Mouse (Mus musculus) c-Kit-negative CD71-positive TER-119-positive erythroid progenitor cells, embryonic 14.5 days (primary cell): ENCODE results near the gene Slc44a3.
"Not testable (repeated sequence)": the region's sequence is repeated elsewhere in the genome, so short reads cannot be mapped to it uniquely, and the experiment has no call there.

Experiments used
- DNase-seq: peaks from one replicate; pipeline ENCODE4 v3.0.0-alpha.2; 2013; ENCODE audit warnings: low read depth, low spot score

Gene Slc44a3

DNA sequence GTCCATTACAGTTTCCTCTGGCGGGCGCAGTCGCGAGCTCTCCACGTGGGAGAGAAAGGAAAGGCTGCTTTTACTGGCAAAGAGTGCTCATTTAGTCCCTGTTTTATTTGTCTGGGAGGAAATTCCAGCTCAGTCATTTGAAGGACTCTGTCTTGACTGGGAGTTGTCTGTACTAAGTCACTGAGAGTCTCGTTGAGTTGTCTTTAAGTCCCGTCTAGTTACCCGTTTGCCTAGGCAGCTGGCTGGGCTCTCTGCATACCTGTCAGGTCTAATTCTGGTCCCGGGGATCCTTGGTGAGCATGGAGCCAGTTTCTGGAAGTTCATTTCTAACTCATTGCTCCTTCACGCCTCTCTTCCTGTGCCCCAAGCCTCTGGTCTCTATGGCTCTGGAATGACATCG is 20.5 kb upstream of the Slc44a3 start:
- no peak for DNase-seq

GRCm38 (mm10) chr3:121550370-121550769 is 18.2 kb upstream of the Slc44a3 start:
- DNase-seq, result no peak

DNA sequence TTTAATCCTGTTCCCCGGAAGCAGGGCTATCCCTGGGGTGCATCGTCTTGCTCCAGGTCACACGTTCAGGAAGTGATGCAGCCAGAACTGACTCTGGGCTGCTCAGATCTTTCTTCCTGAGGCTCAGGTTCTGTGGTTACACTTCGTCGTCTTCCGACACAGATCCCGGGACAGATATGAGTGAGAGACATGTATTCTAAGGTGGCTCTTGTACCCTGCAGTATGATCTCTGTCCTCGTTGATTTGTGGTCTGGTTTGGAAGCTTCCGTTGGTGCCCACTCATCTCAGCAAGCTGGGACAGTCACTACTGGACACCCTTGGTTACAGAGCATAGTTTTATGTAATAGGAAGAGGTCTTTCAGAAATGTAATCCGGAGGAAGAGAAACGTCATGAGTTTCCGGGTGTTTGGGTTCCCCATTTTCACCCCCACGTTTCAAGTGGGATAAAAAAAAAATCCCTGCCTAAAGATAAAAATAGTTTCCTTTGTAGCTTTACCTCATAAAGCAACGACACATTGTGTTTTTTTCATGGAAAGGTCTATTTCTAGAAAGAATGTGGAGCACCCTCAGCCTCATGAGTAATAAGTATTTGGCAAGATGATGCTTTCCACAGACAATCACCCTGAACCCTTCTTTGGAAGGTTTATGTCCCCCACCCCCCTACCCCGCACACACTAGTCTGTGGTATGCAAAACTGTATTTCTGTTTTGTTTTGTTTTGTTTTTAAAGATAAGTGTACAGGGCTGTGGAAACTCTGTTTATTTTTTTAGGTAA is 15.8 kb upstream of the Slc44a3 start:
- DNase-seq, result no peak

DNA sequence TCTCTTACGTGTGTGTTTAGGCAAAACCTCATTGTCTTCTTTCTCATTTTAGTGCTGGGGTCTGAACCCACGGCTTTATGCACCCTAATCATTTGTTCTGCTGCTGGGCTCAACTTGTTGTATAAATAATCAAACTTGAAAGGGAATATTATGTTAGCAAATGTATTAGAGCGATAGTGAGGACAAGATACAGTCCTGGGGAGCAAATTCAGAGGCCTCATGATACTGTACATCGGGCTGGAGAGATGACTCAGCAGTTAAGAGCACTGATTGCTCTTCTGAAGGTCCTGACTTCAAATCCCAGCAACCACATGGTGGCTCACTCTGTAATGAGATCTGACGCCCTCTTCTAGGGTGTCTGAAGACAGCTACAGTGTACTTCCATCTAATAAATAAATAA is 8.4 kb upstream of the Slc44a3 start:
- no peak for DNase-seq

GRCm38 (mm10) chr3:121539871-121540431 is 7.7 kb upstream of the Slc44a3 start:
- no peak for DNase-seq

GRCm38 (mm10) chr3:121538847-121539246 is 6.6 kb upstream of the Slc44a3 start:
- DNase-seq, result not testable (repeated sequence)

DNA sequence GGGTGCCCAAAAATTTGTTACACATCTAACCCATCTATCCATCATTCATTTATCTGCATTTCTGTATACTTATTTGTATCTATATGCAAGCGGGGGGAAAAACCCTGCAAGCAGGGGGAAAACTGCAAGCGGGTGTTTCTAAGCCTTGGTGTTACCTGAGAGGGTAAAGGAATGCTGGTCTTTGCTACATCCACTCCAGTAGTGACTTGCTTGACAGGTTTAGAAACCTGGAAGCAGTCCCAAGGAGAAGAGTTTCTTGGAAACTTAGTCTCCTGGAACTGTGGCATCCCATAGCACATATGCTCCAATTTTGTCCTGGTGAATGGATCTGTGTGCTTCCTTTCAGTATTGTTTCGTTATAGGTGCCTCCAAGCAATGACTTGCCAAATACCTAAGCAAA is 5.8 kb upstream of the Slc44a3 start:
- no peak for DNase-seq

GRCm38 (mm10) chr3:121536803-121537202 is 4.6 kb upstream of the Slc44a3 start:
- DNase-seq, result no peak

- no peak for DNase-seq
Observed at GRCm38 (mm10) chr3:121535813-121536504, 3.8 kb upstream of the Slc44a3 start.

- DNase-seq, result no peak
Observed at GRCm38 (mm10) chr3:121531370-121532148, 645 bp downstream of the Slc44a3 start.

- no peak for DNase-seq
Observed at GRCm38 (mm10) chr3:121530546-121531258, 1.5 kb downstream of the Slc44a3 start.

GRCm38 (mm10) chr3:121526096-121527093 is 5.8 kb downstream of the Slc44a3 start:
- DNase-seq, result no peak

- no peak for DNase-seq
Observed at GRCm38 (mm10) chr3:121521633-121522125, 10.5 kb downstream of the Slc44a3 start.

DNA sequence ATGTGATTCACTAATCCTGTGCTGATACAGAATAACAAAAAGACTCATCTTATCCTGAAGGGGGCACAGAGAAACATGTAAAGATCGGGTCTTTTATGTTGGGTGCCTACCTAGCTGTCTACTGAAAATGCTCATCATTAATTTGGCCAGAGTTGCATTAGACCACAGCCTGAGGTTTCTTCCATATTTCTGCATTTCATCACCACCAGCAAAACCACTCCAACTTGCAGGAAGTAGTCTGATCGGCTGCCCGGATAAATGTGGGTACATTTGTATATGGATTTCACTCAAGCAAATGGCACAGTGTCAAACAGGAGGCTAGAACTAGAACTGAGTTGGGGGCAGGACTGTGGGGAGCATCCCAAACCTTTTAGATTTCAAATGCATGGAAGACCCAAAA is 11.1 kb downstream of the Slc44a3 start:
- DNase-seq, result no peak

- DNase-seq, result no peak
Observed at GRCm38 (mm10) chr3:121517030-121517429, 15.2 kb downstream of the Slc44a3 start.

DNA sequence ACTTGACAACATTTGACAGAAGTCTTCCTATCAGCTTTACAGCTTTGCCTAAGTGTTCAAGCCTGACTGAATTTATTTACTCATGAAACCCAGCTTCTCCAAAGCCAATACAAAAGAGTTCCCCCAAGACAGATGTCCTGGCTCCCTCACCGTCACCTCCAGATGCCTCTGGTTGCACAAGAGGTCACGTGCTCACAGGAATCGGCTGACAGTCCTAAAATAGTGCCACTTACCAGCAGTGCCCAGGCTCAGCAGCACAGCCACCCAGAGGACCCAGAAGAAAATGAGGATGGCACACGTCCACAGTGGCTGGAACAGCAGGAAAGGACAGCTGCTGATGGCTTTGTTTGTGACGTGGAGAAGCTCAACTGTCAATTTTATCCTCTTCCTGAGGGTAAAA is 23.1 kb downstream of the Slc44a3 start:
- no peak for DNase-seq

- DNase-seq, result no peak
Observed at GRCm38 (mm10) chr3:121507678-121508077, 24.5 kb downstream of the Slc44a3 start.

- no peak for DNase-seq
Observed at GRCm38 (mm10) chr3:121506756-121507155, 25.4 kb downstream of the Slc44a3 start.

DNA sequence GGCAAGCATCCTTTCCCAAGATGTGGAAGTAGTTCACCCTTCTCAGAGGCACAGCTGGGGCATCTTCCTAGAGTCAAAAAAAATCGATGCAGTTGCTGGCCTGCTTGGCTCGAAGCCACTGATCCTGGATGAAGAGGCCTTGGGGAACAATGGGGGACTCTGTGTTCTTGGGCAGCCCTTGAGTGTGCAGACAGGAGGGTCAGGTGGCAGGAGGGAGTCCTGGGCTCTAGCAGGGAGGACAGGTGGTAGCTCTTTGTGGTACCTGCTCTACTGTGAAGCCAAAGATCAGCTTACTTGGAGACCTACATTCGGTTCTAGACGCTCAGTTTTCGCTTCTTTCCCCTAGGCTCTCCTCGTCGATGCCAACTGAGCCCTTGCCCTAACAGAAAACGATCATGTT is 26.0 kb downstream of the Slc44a3 start:
- DNase-seq, result no peak

GRCm38 (mm10) chr3:121504927-121505487 is 27.2 kb downstream of the Slc44a3 start:
- no peak for DNase-seq
